Mouse (Mus musculus) embryonic fibroblast, embryonic 13.5 days (primary cell): ENCODE results near the gene Map3k10.

Experiments used
- CTCF ChIP-seq: IDR thresholded peaks from 2 replicates; pipeline ENCODE4 v1.5.1; 2011; ENCODE audit warnings: mild to moderate bottlenecking, control low read depth, low read length, moderate library complexity, borderline replicate concordance; ENCODE audit not compliant: insufficient read depth
- POLR2A ChIP-seq: IDR thresholded peaks from 2 replicates; pipeline ENCODE4 v1.6.1; 2011; ENCODE audit warnings: low read depth, mild to moderate bottlenecking, control low read depth, low read length, moderate library complexity

GRCm38 (mm10) chr7:27633166-27633565, 41.2 kb downstream of the Map3k10 start:
- no peak for TF ChIP-seq POLR2A
- TF ChIP-seq CTCF, result no peak
